Mouse (Mus musculus): ENCODE measurements around the gene Stxbp1.

GRCm38 (mm10) chr2:32870275-32871100 lies 23.4 kb upstream of the Stxbp1 start:
- TF ChIP-seq CTCF (IDR thresholded peaks at IDR 0.05; ENCODE audit: low read depth), result no peak
- peak; percentile 5 for TF ChIP-seq EP300 (optimal IDR thresholded peaks at IDR 0.05)
